Mouse (Mus musculus) lung, postnatal 0 days (tissue): ENCODE results near the gene Mrpl45. TPM values are rescaled to one million over a fixed set of nuclear protein-coding genes. Genes with fewer than 3 reads are reported as not detected.
A peak's percentile ranks its signal among the peaks of the same experiment; 100 is the strongest.

ENCODE experiments used
- ATAC-seq: fragments of 200-750 bp; cut with Nextera tagmentation; 2 replicates; pipeline ENCODE4 v1.8.0; 2017; ENCODE audit warnings: moderate library complexity
- DNase-seq: peaks from one replicate; pipeline ENCODE4 v3.0.0-alpha.2; 2016; ENCODE audit warnings: low spot score
- H3K27ac ChIP-seq: fragments of 300-500 bp; sonication (generic); 2 replicates; pipeline ENCODE4 v1.5.1; 2014; ENCODE audit warnings: antibody characterized with exemption, mild to moderate bottlenecking, low read length, mixed read lengths
- H3K27me3 ChIP-seq: fragments of 300-500 bp; sonication (generic); replicated peaks from 2 replicates; pipeline ENCODE4 v1.6.1; 2014; ENCODE audit warnings: low read length, mixed read lengths; ENCODE audit not compliant: insufficient read depth
- H3K36me3 ChIP-seq: fragments of 300-500 bp; sonication (generic); 2 replicates; pipeline ENCODE4 v1.6.1; 2014; ENCODE audit warnings: low read length, mixed read lengths; ENCODE audit not compliant: insufficient read depth
- H3K4me1 ChIP-seq: fragments of 300-500 bp; sonication (generic); 2 replicates; pipeline ENCODE4 v1.6.1; 2014; ENCODE audit warnings: antibody characterized with exemption, low read depth, low read length, mixed read lengths; ENCODE audit not compliant: insufficient read depth
- H3K4me2 ChIP-seq: fragments of 300-500 bp; sonication (generic); replicated peaks from 2 replicates; pipeline ENCODE4 v1.6.1; 2014; ENCODE audit warnings: low read depth, mild to moderate bottlenecking, low read length, moderate library complexity, mixed read lengths
- H3K4me3 ChIP-seq: fragments of 300-500 bp; sonication (generic); 2 replicates; pipeline ENCODE4 v1.5.1; 2014; ENCODE audit warnings: low read depth, low read length
- H3K9ac ChIP-seq: fragments of 300-500 bp; sonication (generic); replicated peaks from 2 replicates; pipeline ENCODE4 v1.6.1; 2014; ENCODE audit warnings: low read depth, mild to moderate bottlenecking
- H3K9me3 ChIP-seq: fragments of 300-500 bp; sonication (generic); 2 replicates; pipeline ENCODE4 v1.6.1; 2016; ENCODE audit warnings: low read length, mixed read lengths
- CTCF ChIP-seq: IDR thresholded peaks from 2 replicates; pipeline ENCODE4 v1.5.1; 2016; ENCODE audit warnings: antibody characterized with exemption, mild to moderate bottlenecking
- EP300 ChIP-seq: IDR thresholded peaks from 2 replicates; pipeline ENCODE4 v1.6.1; 2016; ENCODE audit warnings: antibody characterized with exemption, mild to moderate bottlenecking, control low read depth
- WGBS: fragments of 180-500 bp; shearing (Covaris S2); extraction: QIAGEN DNeasy Blood & Tissue Kit; methylation state at CpG from one replicate; pipeline ENCODE4 v1.1.7; 2014; 5-methylcytosine and 5-hydroxymethylcytosine counted together
- polyA plus RNA-seq: library from polyadenylated mRNA; unstranded; fragments of >200 nt; fragmentation: Nextera tagmentation; extraction: Ambion mirVana; gene quantifications from 2 replicates; pipeline ENCODE4 v1.2.1, GENCODE M21; 2015

Gene Mrpl45
- polyA plus RNA-seq, 1 experiment from 2014 or later, result 22.4 TPM

DNA sequence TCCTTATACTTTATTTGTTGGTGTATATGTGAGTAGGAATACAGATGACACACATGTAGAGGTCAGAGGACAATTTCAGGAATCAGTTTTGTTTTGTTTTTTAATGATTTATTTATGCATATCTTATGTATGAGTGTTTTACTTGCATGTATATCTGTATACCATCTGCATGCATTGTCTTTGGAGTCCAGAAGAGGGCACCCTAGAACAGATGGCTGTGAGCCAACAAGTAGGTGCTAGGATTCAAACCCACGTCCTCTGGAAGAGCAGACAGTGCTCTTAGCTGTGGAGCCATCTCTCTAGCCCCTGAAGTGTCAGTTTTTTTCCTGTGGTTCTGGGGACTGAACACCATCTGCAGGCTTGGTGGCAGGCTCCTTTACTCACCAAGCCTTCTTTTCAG lies 9.7 kb downstream of the Mrpl45 start:
- Histone ChIP-seq H3K4me1 (no peaks in the 10 kb centered on the region), H3K27ac (no peak overlapping the region), H3K9ac (no peak overlapping the region), H3K4me3 (no peak overlapping the region), H3K27me3 (no peaks in the 10 kb centered on the region), H3K4me2 (no peak overlapping the region), H3K9me3 (no peaks in the 10 kb centered on the region), H3K36me3 (peaks cover 6% of the 10 kb centered on the region; the same call in 1 of the 2 replicates)
- ATAC-seq (no peak), DNase-seq (no peak)
- 47% methylated on average over 1 of the region's 1 CpGs for WGBS
- TF ChIP-seq EP300, result no peak
- peak; percentile 52 for TF ChIP-seq CTCF

DNA sequence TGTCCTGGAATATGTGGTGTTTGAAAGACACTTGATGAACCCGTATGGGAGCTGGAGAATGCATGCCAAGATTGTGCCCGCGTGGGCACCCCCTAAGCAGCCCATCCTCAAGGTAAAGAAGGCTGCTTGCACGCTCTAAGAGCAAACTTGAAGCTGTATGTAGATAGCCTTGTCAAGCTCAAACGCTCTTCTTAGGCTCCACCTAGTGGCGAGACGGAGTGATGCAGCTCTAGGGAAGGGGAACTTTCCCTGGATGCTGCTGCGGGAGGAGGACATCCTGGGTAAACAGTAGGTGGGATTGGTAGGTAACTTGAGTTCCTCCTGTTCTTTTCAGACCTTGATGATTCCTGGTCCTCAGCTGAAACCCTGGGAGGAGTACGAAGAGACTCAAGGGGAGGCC lies 12.6 kb downstream of the Mrpl45 start:
- Histone ChIP-seq H3K9me3 (no peaks in the 10 kb centered on the region), H3K9ac (no peak overlapping the region), H3K4me2 (no peak overlapping the region), H3K27me3 (no peaks in the 10 kb centered on the region), H3K27ac (no peak overlapping the region), H3K4me3 (no peak overlapping the region), H3K4me1 (no peaks in the 10 kb centered on the region; the same call in 1 of the 2 replicates), H3K36me3 (peaks cover 6% of the 10 kb centered on the region; the same call in 1 of the 2 replicates)
- ATAC-seq (peak; percentile 37; the same call in 1 of the 2 replicates), DNase-seq (peak; percentile 74)
- 20% methylated on average over 9 of the region's 9 CpGs for WGBS
- TF ChIP-seq CTCF, result peak; percentile 95
- TF ChIP-seq EP300, result no peak

DNA sequence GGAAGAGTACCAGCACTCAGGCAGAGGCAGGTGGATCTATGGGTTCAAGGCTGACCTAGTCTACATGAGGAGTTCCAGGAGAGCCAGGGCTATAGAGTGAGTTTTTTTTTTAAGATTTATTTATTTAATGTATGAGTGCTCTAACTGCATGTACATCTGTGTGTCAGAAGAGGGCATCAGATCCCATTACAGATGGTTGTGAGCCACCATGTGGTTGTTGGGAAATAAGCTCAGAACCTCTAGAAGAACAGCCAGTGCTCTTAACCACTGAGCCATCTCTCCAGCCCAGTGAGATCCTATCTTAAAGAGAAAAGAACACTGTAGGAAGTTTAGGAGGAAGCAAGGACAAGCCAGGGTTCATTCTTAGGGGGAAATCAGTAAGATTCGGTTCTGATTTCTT lies 14.8 kb downstream of the Mrpl45 start:
- no peak for DNase-seq
- Histone ChIP-seq H3K4me2 (no peak overlapping the region), H3K36me3 (peaks cover 6% of the 10 kb centered on the region; the same call in 1 of the 2 replicates), H3K4me1 (peaks cover 7% of the 10 kb centered on the region; the same call in 1 of the 2 replicates), H3K9me3 (no peaks in the 10 kb centered on the region), H3K27ac (no peak overlapping the region), H3K4me3 (no peak overlapping the region), H3K9ac (no peak overlapping the region), H3K27me3 (no peaks in the 10 kb centered on the region)
- TF ChIP-seq CTCF, result peak; percentile 16; the same call in 1 of the 2 replicates
- no peak for TF ChIP-seq EP300
- no peak for ATAC-seq
- WGBS, result 100% methylated on average over 1 of the region's 1 CpGs

DNA sequence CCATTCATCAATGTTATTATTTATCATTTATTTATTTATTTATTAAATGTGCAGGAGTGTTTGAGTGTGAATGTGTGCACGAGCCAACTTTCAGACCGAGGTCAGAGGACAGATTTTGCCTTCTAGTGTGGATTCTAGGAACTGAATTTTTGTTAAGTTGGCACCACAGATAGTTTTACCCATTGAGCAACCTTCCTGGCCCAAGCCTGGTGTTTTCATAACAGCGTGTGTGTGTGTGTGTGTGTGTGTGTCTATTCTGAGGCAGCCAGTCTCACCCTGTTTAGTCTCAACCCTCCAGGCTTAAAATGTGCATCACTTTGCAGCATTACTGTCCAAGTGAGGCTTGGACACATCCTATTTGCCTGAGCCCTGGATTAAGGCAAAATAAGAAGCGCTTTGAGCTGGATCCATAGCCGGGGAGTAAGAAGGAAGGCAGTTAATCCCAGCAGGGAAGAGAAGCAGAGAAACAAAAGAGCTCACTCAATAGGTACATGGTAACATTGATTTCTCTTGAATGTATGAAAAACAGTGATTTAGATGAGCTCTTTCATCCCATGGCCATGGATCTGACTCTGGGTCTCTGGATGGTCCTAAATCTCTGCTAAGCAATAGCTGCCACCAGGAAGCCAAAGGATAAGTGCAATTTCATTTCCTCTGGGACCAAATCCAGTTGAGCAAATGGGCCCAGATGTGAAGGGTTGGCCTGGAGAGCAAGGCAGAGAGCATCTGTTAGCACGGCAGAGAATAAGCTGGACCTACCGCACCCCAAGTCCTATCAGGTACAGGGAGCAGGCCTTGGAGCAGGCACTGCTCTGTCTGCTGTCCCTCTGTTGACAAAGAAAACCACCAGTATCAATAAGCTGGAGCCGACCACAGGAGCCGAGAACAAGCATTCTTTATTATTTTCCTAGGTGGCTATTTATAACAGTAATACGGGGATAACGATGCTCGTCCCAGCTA lies 16.0 kb downstream of the Mrpl45 start:
- TF ChIP-seq EP300 (no peak), CTCF (no peak)
- Histone ChIP-seq H3K9ac (0 out of 2 replicates have a peak overlapping the region, but pooled peaks have one; percentile 3), H3K4me2 (no peak overlapping the region), H3K27me3 (no peaks in the 10 kb centered on the region), H3K9me3 (no peaks in the 10 kb centered on the region), H3K36me3 (peaks cover 6% of the 10 kb centered on the region; the same call in 1 of the 2 replicates), H3K4me1 (peaks cover 9% of the 10 kb centered on the region; the same call in 1 of the 2 replicates), H3K27ac (no peak overlapping the region), H3K4me3 (no peak overlapping the region)
- ATAC-seq, result no peak
- 80% methylated on average over 12 of the region's 12 CpGs for WGBS
- DNase-seq, result peak; percentile 42

DNA sequence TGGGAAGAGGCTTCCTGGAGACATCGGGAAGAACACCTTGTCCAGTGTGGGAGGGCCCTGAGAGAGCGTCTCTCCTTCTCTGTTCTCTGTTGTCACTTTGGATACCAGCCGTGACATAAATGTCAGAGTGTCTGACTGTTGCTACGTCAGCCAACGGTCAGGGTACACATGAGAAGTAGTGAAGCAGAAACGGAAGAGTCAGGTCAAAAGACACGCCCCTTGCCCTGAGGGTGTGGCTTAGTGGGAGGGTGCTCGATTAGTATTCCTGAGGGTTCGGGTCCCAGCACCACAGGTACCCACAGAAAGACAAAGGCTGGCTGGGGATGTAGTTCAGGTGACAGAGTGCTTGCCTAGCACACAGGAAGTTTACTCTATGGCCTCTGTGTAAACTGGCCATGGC lies 17.5 kb downstream of the Mrpl45 start:
- Histone ChIP-seq H3K27ac (no peak overlapping the region), H3K9ac (no peak overlapping the region), H3K9me3 (no peaks in the 10 kb centered on the region), H3K4me1 (peaks cover 14% of the 10 kb centered on the region; the same call in 1 of the 2 replicates), H3K27me3 (no peaks in the 10 kb centered on the region), H3K4me3 (no peak overlapping the region), H3K36me3 (no peaks in the 10 kb centered on the region), H3K4me2 (no peak overlapping the region)
- DNase-seq, result no peak
- ATAC-seq, result no peak; the same call in 1 of the 2 replicates
- TF ChIP-seq CTCF (no peak), EP300 (no peak)
- WGBS, result 35% methylated on average over 9 of the region's 9 CpGs

DNA sequence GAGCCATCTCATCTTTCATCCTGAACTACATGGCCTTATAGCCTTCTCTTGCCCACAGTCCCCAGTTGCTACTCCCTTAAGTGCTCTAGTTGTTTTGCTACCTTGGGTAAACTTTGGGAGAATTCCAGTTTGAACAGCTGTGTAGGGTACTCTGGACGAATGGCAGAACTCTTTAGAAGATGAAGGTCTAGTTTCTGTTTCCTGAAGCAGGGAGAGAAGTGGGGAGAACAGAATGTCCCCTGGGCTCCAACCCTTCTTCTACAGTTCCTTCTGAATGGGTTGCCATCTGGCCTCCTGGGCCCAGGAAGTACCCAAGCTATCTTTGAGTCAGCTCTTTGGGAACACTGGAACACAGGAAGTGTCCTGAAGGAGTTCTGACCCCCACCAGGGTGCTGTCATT lies 18.4 kb downstream of the Mrpl45 start:
- ATAC-seq (peak; percentile 50), DNase-seq (peak; percentile 67)
- Histone ChIP-seq H3K36me3 (no peaks in the 10 kb centered on the region), H3K27me3 (no peaks in the 10 kb centered on the region), H3K9ac (no peak overlapping the region), H3K4me1 (peaks cover 14% of the 10 kb centered on the region; the same call in 1 of the 2 replicates), H3K27ac (peak overlapping the region; percentile 39), H3K4me2 (no peak overlapping the region), H3K4me3 (no peak overlapping the region), H3K9me3 (no peaks in the 10 kb centered on the region)
- TF ChIP-seq CTCF (no peak), EP300 (peak; percentile 88)
- WGBS, result 14% methylated on average over 1 of the region's 1 CpGs
